Mouse (Mus musculus): ENCODE measurements around the gene Lamc3. TPM values are rescaled to one million over a fixed set of nuclear protein-coding genes. Genes with fewer than 3 reads are reported as not detected.

Lamc3 gene
- polyA plus RNA-seq, 1 experiment from 2014 or later, result 0.41 TPM

GRCm38 (mm10) chr2:31994896-31995295 lies 107.8 kb downstream of the Lamc3 start:
- H3K9ac ChIP-seq (ENCODE audit: low read length), result no peak overlapping the region
- no peak for ATAC-seq (replicated peaks; ENCODE audit: extremely low read depth, insufficient read depth, low FRiP score)
- WGBS, result 74% methylated on average over 9 of the region's 9 CpGs
- no peak overlapping the region for H3K4me2 ChIP-seq (ENCODE audit: low read depth, low read length)
- no peaks in the 10 kb centered on the region for H3K4me1 ChIP-seq (ENCODE audit: control insufficient read depth, insufficient read depth, low read length)
- H3K4me3 ChIP-seq (ENCODE audit: low read length), result no peak overlapping the region
- no peaks in the 10 kb centered on the region for H3K27me3 ChIP-seq (ENCODE audit: control insufficient read depth, insufficient read depth, low read length)
- H3K27ac ChIP-seq (ENCODE audit: low read length), result no peak overlapping the region
- H3K9me3 ChIP-seq (replicated peaks; ENCODE audit: control insufficient read depth, low read length), result no peaks in the 10 kb centered on the region
- H3K36me3 ChIP-seq (ENCODE audit: control insufficient read depth, insufficient read depth), result peaks cover 74% of the 10 kb centered on the region

GRCm38 (mm10) chr2:31996060-31996459 lies 109.0 kb downstream of the Lamc3 start:
- no peak for ATAC-seq (replicated peaks; ENCODE audit: extremely low read depth, insufficient read depth, low FRiP score)
- Histone ChIP-seq H3K36me3 (ENCODE audit: control insufficient read depth, insufficient read depth) (peaks cover 64% of the 10 kb centered on the region), H3K4me2 (ENCODE audit: low read depth, low read length) (no peak overlapping the region), H3K9me3 (replicated peaks; ENCODE audit: control insufficient read depth, low read length) (no peaks in the 10 kb centered on the region), H3K9ac (ENCODE audit: low read length) (no peak overlapping the region), H3K4me3 (ENCODE audit: low read length) (no peak overlapping the region), H3K27me3 (ENCODE audit: control insufficient read depth, insufficient read depth, low read length) (no peaks in the 10 kb centered on the region), H3K4me1 (ENCODE audit: control insufficient read depth, insufficient read depth, low read length) (no peaks in the 10 kb centered on the region), H3K27ac (ENCODE audit: low read length) (no peak overlapping the region)
- 94% methylated on average over 13 of the region's 13 CpGs for WGBS

Other genes with a start within 250 kb of the Lamc3 start
- not detected in 2 replicates for gene Prdm12, start 247.3 kb upstream of the Lamc3 start, polyA plus RNA-seq (2015; fragmentation: Nextera tagmentation; extraction: Ambion mirVana)
- 37.3 and 42.0 TPM in 2 replicates for gene Exosc2, start 216.6 kb upstream of the Lamc3 start, polyA plus RNA-seq (2015; fragmentation: Nextera tagmentation; extraction: Ambion mirVana)
- gene Abl1, start 198.9 kb upstream of the Lamc3 start, polyA plus RNA-seq (2015; fragmentation: Nextera tagmentation; extraction: Ambion mirVana), result 24.0 and 29.8 TPM in 2 replicates
- 0.14 and 0.22 TPM in 2 replicates for gene Qrfp, start 76.7 kb upstream of the Lamc3 start, polyA plus RNA-seq (2015; fragmentation: Nextera tagmentation; extraction: Ambion mirVana)
- gene Fibcd1, start 41.3 kb upstream of the Lamc3 start, polyA plus RNA-seq (2015; fragmentation: Nextera tagmentation; extraction: Ambion mirVana), result not detected in 2 replicates
- gene Aif1l, start 62.8 kb downstream of the Lamc3 start, polyA plus RNA-seq (2015; fragmentation: Nextera tagmentation; extraction: Ambion mirVana), result 50.7 and 55.4 TPM in 2 replicates
- gene Nup214, start 87.1 kb downstream of the Lamc3 start, polyA plus RNA-seq (2015; fragmentation: Nextera tagmentation; extraction: Ambion mirVana), result 51.6 and 54.1 TPM in 2 replicates
- gene Fam78a, start 197.6 kb downstream of the Lamc3 start, polyA plus RNA-seq (2015; fragmentation: Nextera tagmentation; extraction: Ambion mirVana), result 27.6 and 30.1 TPM in 2 replicates
- 19.7 and 21.4 TPM in 2 replicates for gene Plpp7, start 208.2 kb downstream of the Lamc3 start, polyA plus RNA-seq (2015; fragmentation: Nextera tagmentation; extraction: Ambion mirVana)